Mouse (Mus musculus): ENCODE data around the gene Bglap3.

DNA sequence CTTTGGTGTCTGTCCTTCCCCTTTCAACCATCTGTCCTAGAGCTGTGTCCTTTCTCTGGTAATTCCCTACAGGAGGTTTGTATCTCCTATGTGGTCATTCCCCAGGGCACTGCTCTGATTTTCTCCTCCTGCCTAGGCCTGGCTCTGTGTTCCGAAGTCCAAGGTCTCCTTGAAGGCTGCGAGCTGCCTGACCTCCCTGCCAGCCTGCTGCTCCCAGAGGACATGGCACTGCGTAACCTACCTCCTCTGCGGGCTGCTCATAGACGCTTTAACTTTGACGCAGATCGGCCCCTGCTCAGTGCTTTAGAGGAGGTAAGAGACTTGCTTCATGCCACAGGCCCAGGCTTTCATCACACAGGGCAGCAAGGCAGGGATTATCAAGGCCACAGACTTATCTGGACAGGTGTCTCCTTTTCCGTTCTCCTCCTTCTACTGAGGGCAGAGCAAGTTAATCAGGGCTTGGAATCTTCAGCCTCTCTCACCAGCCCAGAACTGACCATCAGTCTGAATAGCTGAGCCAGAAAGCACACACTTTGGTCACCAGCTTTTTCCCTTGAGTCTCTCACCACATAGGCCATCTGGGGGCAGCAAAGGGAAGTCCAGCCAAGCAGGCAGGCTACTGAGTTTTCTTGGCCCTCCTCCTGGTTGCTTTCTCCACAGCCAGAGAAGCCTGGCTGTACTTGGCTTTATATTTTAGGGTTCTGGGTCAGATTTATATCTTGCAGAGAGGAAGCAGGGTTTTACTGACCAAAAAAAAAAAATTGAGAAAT lies 18.0 kb downstream of the Bglap3 start:
- no peak for TF ChIP-seq JUND (IDR thresholded peaks at IDR 0.05; ENCODE audit: low read depth, low read length)
- TF ChIP-seq CHD1 (IDR thresholded peaks at IDR 0.05; ENCODE audit: low read depth, low read length): no peak
- TF ChIP-seq USF2 (IDR thresholded peaks at IDR 0.05; ENCODE audit: borderline replicate concordance in 1 of 2, insufficient read depth in 1 of 2, low read depth in 1 of 2, low read length in 2 of 2): no peak
- TF ChIP-seq CTCF (IDR thresholded peaks at IDR 0.05 in 2 of 3, conservative IDR thresholded peaks at IDR 0.05 in 1 of 3; ENCODE audit: control insufficient read depth in 1 of 3, insufficient read depth in 1 of 3, low read depth in 2 of 3, low read length in 3 of 3, poor library complexity in 1 of 3, severe bottlenecking in 1 of 3): peak in 2 of 3 experiments; percentile 16 to 19; a peak in 1 of 6 replicates
